Mouse (Mus musculus): ENCODE measurements around the gene Eif3l.

DNA sequence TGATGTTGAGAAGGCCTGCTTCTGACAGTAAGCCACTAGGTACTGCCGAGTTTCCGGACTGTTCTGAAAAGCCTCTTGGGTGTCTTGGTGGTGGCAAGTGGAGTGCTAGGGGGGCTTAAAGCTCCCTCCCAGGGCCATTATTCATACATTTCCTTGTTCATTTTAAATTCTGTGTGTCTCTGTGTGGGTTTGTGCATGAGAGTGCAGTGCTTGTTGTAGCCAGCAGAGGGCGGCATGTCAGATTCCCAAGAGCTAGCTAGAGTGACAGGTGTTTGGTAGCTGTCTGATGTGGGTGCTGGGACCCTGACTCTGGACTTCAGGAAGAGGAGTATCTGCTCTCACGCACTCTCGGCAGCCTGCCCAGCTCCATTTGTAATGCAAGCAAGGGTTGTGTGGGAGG, 53.2 kb downstream of the Eif3l start:
- peak; percentile 67 for TF ChIP-seq CTCF (IDR thresholded peaks at IDR 0.05)
- TF ChIP-seq EP300 (IDR thresholded peaks at IDR 0.05): no peak

All from lung, postnatal 0 days (tissue).